Mouse (Mus musculus) cerebellum, adult 11 months (tissue): ENCODE results near the gene Chek1.

Source experiments
- DNase-seq: peaks from one replicate; pipeline ENCODE4 v3.0.0; 2022

The Chek1 gene

GRCm38 (mm10) chr9:36727034-36727755 is at the start of gene Chek1:
Gene Chek1 (minus strand): TSS chr9:36727065.
- no peak for DNase-seq

DNA sequence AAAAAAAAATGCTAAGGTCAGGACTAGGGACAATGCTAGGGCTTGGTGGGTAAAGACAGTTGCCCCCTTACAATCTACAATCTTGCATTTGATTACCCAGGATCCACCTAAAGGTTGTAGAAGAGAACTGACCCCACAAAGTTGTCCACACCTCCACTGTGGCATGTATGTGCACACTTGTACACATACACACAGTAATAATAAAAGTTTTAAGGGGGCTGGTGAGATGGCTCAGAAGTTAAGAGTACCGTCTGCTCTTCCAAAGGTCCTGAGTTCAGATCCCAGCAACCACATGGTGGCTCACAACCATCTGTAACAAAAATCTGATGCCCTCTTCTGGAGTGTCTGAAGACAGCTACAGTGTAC is 42.2 kb upstream of the Chek1 start:
- DNase-seq, result no peak

DNA sequence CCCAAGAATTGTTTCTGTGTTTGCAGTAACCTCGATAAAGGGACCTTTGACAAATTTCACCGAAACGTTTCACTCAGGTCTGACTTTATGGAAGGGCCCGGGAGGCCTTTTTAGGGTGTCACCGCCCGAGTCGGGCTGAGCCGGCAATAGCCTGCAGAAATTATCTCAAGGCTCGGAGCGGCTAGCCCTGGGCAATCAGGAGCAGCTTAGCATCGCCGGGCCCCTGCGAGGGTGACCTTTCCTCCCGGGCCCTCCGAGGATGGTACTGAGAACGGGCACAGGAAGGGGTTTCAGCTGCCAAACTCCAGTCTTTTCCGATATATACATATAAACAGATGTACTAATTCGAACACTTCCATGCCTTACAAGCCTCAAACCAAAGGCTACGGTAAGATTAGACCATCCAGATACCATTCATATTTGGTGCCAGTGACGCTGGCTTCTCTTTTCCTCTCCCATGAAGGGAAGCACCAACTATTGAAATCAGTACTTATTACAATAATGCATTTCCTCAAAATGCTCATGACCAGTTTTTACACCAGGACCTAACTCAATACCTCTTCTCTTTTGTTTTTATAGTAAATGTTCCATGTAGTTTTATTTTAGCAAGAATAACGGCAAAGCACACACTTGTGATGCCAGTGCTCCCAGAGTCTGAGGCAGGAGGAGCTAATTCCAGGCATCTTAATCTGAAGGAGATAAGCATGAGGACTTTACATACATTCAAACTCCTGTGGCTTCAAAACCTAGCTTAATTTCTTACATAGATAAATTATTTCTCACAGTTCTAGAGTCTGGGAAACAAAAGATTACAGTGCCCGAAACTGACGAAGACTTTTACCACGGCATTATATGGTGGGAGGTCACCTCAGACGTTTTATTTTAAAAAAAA is 41.5 kb upstream of the Chek1 start:
- DNase-seq, result peak; percentile 47

- peak; percentile 99 for DNase-seq
Observed at GRCm38 (mm10) chr9:36767203-36768143, 40.6 kb upstream of the Chek1 start, which contains the start of gene Stt3a. Gene Stt3a (minus strand): TSS chr9:36767679.

DNA sequence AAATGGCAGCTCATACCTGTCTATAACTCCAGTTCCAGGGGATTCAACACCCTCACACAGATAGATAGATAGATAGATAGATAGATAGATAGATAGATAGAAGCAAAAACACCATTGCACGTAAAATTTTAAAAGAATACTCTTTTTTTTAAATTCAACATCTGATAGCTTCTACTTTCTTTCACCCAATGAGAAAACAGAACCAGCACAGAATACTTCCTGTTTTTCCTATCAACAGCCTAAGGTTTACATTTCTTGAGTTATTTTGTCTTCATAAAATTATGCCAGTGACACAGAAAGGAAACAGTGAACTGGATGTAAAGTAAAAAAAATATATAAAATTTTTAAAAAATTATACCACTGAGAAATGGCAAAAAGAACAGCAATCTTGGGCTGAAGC is 37.5 kb upstream of the Chek1 start:
- DNase-seq, result no peak

- peak; percentile 88 for DNase-seq
Observed at GRCm38 (mm10) chr9:36726131-36727033, 483 bp downstream of the Chek1 start.

GRCm38 (mm10) chr9:36716624-36717023 is 10.2 kb downstream of the Chek1 start:
- no peak for DNase-seq

DNA sequence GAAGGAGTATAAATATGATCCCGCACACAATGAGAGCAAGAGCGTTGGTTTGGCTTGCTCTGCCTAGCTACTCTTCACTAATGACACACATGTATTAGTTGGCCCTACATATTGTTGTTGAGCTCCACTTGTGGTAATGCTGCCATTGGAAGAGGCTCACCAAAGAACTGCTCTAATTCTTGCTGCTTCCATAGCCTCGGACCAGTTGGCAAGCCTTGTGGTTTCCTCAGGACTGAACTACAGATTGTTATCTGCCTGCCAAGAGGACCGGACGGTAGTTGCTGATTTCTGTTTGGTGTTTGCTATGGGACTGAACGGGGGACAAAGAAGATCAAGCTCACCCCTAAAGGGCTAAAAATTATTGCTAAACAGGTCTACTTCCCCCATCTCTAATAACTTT is 19.6 kb downstream of the Chek1 start:
- DNase-seq, result no peak

DNA sequence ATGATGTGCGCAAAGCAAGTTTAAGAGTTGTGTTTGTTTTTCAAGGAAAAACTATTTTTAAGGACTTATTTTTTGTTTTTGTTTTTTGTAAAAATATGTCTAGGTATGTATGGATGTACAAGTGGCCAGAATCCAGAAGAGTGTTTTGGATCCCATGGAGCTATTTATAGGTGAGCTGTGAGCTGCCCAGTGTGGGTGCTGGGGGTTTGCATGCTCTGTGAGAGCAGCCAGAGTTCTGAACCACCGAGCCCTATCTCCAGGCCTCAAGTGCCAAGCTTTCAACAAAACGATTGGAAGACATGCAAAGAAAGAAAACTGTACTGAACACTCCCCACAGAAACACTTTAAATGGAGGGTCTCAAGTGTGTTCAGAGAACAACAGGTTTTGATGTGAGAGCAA is 20.9 kb downstream of the Chek1 start:
- DNase-seq, result no peak

GRCm38 (mm10) chr9:36694276-36694675 is 32.6 kb downstream of the Chek1 start:
- DNase-seq, result no peak

DNA sequence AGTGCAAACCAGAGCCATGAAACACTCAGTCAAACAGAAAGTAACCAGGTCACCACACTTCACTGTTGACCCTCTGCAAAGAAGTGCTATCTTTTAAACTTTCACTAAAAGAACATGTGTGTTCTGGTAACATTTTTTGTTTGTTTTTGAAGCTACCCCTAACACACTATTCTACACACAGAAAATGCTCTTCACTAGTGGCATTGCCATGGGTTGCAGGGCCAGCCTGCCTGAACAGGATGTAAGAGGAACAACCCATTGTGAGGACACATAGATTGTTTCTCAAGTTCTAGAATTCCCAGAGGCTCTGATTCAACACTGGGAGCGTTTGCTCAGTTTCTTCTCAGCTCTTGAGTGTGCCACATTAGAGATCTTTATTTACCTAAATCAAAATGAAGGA is 33.9 kb downstream of the Chek1 start, which contains the start of gene Acrv1:
Gene Acrv1, plus strand, starts transcription at position 301 of the 400 bp plus-strand sequence.
- no peak for DNase-seq

- no peak for DNase-seq
Observed at GRCm38 (mm10) chr9:36687329-36687728, 39.5 kb downstream of the Chek1 start.

DNA sequence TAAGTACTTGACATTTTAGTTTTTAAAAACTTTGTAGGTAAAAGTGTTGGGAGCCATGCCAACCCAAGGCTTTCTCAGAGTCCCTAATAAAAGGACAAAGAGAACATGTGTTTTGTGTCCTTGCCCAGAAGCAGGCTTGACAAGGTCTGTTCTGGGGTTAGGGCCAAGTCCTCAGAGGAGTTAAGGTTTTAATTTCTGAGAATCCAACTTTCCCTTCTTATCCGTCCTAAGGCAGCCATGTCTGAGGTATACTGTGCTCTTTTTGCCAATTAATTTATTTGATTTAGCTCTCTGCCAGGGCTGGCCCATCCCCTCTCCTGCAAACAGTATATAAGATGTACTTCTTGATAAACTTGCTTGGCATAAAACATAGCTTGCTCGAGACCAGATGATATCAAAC is 45.4 kb downstream of the Chek1 start:
- no peak for DNase-seq
